Mouse (Mus musculus): Measurements from ENCODE around the gene Wipf1. TPM values are rescaled to one million over a fixed set of nuclear protein-coding genes. Genes with fewer than 3 reads are reported as not detected.

Gene Wipf1
- total and polyA plus RNA-seq, 2 experiments from 2014 or later = 1.7 to 2.9 TPM

GRCm38 (mm10) chr2:73485236-73486119, 44.1 kb downstream of the Wipf1 start:
- peak; percentile 53 for ATAC-seq (ENCODE audit: insufficient read depth, low read depth)
- H3K4me1 ChIP-seq (ENCODE audit: control insufficient read depth, insufficient read depth) = 0 out of 2 replicates have a peak, but pooled peaks cover 3% of the 10 kb centered on the region
- H3K4me2 ChIP-seq (ENCODE audit: low read depth, low read length) = peak overlapping the region; percentile 49
- H3K27ac ChIP-seq (ENCODE audit: low read depth) = peak overlapping the region; percentile 73
- H3K27me3 ChIP-seq (ENCODE audit: control insufficient read depth, insufficient read depth, low read length) = no peaks in the 10 kb centered on the region
- H3K36me3 ChIP-seq (replicated peaks; ENCODE audit: control insufficient read depth, insufficient read depth, low read length) = no peaks in the 10 kb centered on the region
- TF ChIP-seq EP300 (IDR thresholded peaks at IDR 0.05; ENCODE audit: low read depth) (no peak), CTCF (IDR thresholded peaks at IDR 0.05; ENCODE audit: low read depth) (no peak)
- no peak overlapping the region; the same call in 1 of the 2 replicates for H3K9ac ChIP-seq (replicated peaks; ENCODE audit: low read depth, low read length)
- H3K4me3 ChIP-seq (ENCODE audit: low read depth, low read length) = peak overlapping the region; percentile 38
- no peaks in the 10 kb centered on the region for H3K9me3 ChIP-seq (replicated peaks; ENCODE audit: control insufficient read depth, low read length)
- peak; percentile 34 for DNase-seq (ENCODE audit: low spot score)
- WGBS = 53% methylated on average over 26 of the region's 26 CpGs

- Histone ChIP-seq H3K27me3 (ENCODE audit: control insufficient read depth, insufficient read depth, low read length) (no peaks in the 10 kb centered on the region), H3K4me1 (ENCODE audit: control insufficient read depth, insufficient read depth) (no peaks in the 10 kb centered on the region), H3K9me3 (replicated peaks; ENCODE audit: control insufficient read depth, low read length) (no peaks in the 10 kb centered on the region), H3K36me3 (replicated peaks; ENCODE audit: control insufficient read depth, insufficient read depth, low read length) (no peaks in the 10 kb centered on the region), H3K4me2 (ENCODE audit: low read depth, low read length) (peak overlapping the region; percentile 49), H3K27ac (ENCODE audit: low read depth) (peak overlapping the region; percentile 73), H3K4me3 (ENCODE audit: low read depth, low read length) (peak overlapping the region; percentile 38), H3K9ac (replicated peaks; ENCODE audit: low read depth, low read length) (peak overlapping the region; percentile 42; the same call in 1 of the 2 replicates)
- ATAC-seq (ENCODE audit: insufficient read depth, low read depth) = no peak
- TF ChIP-seq EP300 (IDR thresholded peaks at IDR 0.05; ENCODE audit: low read depth) (no peak), CTCF (IDR thresholded peaks at IDR 0.05; ENCODE audit: low read depth) (no peak)
- DNase-seq (ENCODE audit: low spot score) = no peak
- 41% methylated on average over 15 of the region's 15 CpGs for WGBS
Observed at GRCm38 (mm10) chr2:73484561-73485235, 44.8 kb downstream of the Wipf1 start.

GRCm38 (mm10) chr2:73478805-73479204, 50.7 kb downstream of the Wipf1 start:
- Histone ChIP-seq H3K27ac (ENCODE audit: low read depth) (no peak overlapping the region), H3K4me3 (ENCODE audit: low read depth, low read length) (no peak overlapping the region), H3K4me2 (ENCODE audit: low read depth, low read length) (no peak overlapping the region), H3K9ac (replicated peaks; ENCODE audit: low read depth, low read length) (no peak overlapping the region), H3K9me3 (replicated peaks; ENCODE audit: control insufficient read depth, low read length) (no peaks in the 10 kb centered on the region), H3K36me3 (replicated peaks; ENCODE audit: control insufficient read depth, insufficient read depth, low read length) (no peaks in the 10 kb centered on the region), H3K27me3 (ENCODE audit: control insufficient read depth, insufficient read depth, low read length) (no peaks in the 10 kb centered on the region), H3K4me1 (ENCODE audit: control insufficient read depth, insufficient read depth) (no peaks in the 10 kb centered on the region)
- TF ChIP-seq EP300 (IDR thresholded peaks at IDR 0.05; ENCODE audit: low read depth) = no peak
- TF ChIP-seq CTCF (IDR thresholded peaks at IDR 0.05; ENCODE audit: low read depth) = no peak
- ATAC-seq (ENCODE audit: insufficient read depth, low read depth) (no peak), DNase-seq (ENCODE audit: low spot score) (no peak)
- 86% methylated on average over 6 of the region's 6 CpGs for WGBS

GRCm38 (mm10) chr2:73477501-73477900, 52.0 kb downstream of the Wipf1 start:
- H3K4me3 ChIP-seq (ENCODE audit: low read depth, low read length) = no peak overlapping the region
- 72% methylated on average over 7 of the region's 7 CpGs for WGBS
- no peak for ATAC-seq (ENCODE audit: insufficient read depth, low read depth)
- no peaks in the 10 kb centered on the region for H3K36me3 ChIP-seq (replicated peaks; ENCODE audit: control insufficient read depth, insufficient read depth, low read length)
- no peak overlapping the region for H3K4me2 ChIP-seq (ENCODE audit: low read depth, low read length)
- no peak overlapping the region for H3K9ac ChIP-seq (replicated peaks; ENCODE audit: low read depth, low read length)
- no peaks in the 10 kb centered on the region for H3K4me1 ChIP-seq (ENCODE audit: control insufficient read depth, insufficient read depth)
- H3K27me3 ChIP-seq (ENCODE audit: control insufficient read depth, insufficient read depth, low read length) = no peaks in the 10 kb centered on the region
- H3K27ac ChIP-seq (ENCODE audit: low read depth) = no peak overlapping the region
- DNase-seq (ENCODE audit: low spot score) = no peak
- TF ChIP-seq CTCF (IDR thresholded peaks at IDR 0.05; ENCODE audit: low read depth) (no peak), EP300 (IDR thresholded peaks at IDR 0.05; ENCODE audit: low read depth) (no peak)
- H3K9me3 ChIP-seq (replicated peaks; ENCODE audit: control insufficient read depth, low read length) = no peaks in the 10 kb centered on the region

- Histone ChIP-seq H3K27ac (ENCODE audit: low read depth) (no peak overlapping the region), H3K9me3 (replicated peaks; ENCODE audit: control insufficient read depth, low read length) (no peaks in the 10 kb centered on the region), H3K4me2 (ENCODE audit: low read depth, low read length) (no peak overlapping the region), H3K9ac (replicated peaks; ENCODE audit: low read depth, low read length) (no peak overlapping the region), H3K4me3 (ENCODE audit: low read depth, low read length) (no peak overlapping the region), H3K4me1 (ENCODE audit: control insufficient read depth, insufficient read depth) (no peaks in the 10 kb centered on the region), H3K36me3 (replicated peaks; ENCODE audit: control insufficient read depth, insufficient read depth, low read length) (no peaks in the 10 kb centered on the region), H3K27me3 (ENCODE audit: control insufficient read depth, insufficient read depth, low read length) (no peaks in the 10 kb centered on the region)
- WGBS = 33% methylated on average over 3 of the region's 3 CpGs
- DNase-seq (ENCODE audit: low spot score) (peak; percentile 26), ATAC-seq (ENCODE audit: insufficient read depth, low read depth) (no peak)
- TF ChIP-seq EP300 (IDR thresholded peaks at IDR 0.05; ENCODE audit: low read depth) (no peak), CTCF (IDR thresholded peaks at IDR 0.05; ENCODE audit: low read depth) (no peak)
Observed at GRCm38 (mm10) chr2:73475519-73475918, 54.0 kb downstream of the Wipf1 start.

Data from heart, postnatal 0 days (tissue).